Mouse (Mus musculus) intestine, embryonic 14.5 days (tissue): ENCODE measurements around the gene Rassf8. TPM values are rescaled to one million over a fixed set of nuclear protein-coding genes. Genes with fewer than 3 reads are reported as not detected.
A peak's percentile ranks its signal among the peaks of the same experiment; 100 is the strongest.

ENCODE experiments used
- ATAC-seq: fragments of 200-750 bp; cut with Nextera tagmentation; replicated peaks from 2 replicates; pipeline ENCODE4 v1.8.0; 2017; ENCODE audit warnings: low read depth, moderate number of reproducible peaks, moderate TSS enrichment, moderate library complexity; ENCODE audit not compliant: low FRiP score, low TSS enrichment
- DNase-seq: peaks from one replicate; pipeline ENCODE4 v3.0.0-alpha.2; 2018; ENCODE audit warnings: low spot score
- H3K27ac ChIP-seq: fragments of 300-500 bp; sonication (generic); 2 replicates; pipeline ENCODE4 v1.5.1; 2014; ENCODE audit warnings: low read depth, mild to moderate bottlenecking, control low read depth
- H3K27me3 ChIP-seq: fragments of 300-500 bp; sonication (generic); replicated peaks from 2 replicates; pipeline ENCODE4 v1.6.1; 2014; ENCODE audit warnings: low read length, control low read depth; ENCODE audit not compliant: control insufficient read depth, insufficient read depth
- H3K36me3 ChIP-seq: fragments of 300-500 bp; sonication (generic); 2 replicates; pipeline ENCODE4 v1.6.1; 2014; ENCODE audit warnings: low read length, control low read depth; ENCODE audit not compliant: control insufficient read depth, insufficient read depth
- H3K4me1 ChIP-seq: fragments of 300-500 bp; sonication (generic); replicated peaks from 2 replicates; pipeline ENCODE4 v1.6.1; 2014; ENCODE audit warnings: low read length, control low read depth, mixed read lengths; ENCODE audit not compliant: control insufficient read depth, insufficient read depth
- H3K4me2 ChIP-seq: fragments of 300-500 bp; sonication (generic); 2 replicates; pipeline ENCODE4 v1.6.1; 2014; ENCODE audit warnings: low read length
- H3K4me3 ChIP-seq: fragments of 300-500 bp; sonication (generic); 2 replicates; pipeline ENCODE4 v1.5.1; 2014; ENCODE audit warnings: low read depth, low read length, control low read depth, mixed read lengths
- H3K9ac ChIP-seq: fragments of 300-500 bp; sonication (generic); 2 replicates; pipeline ENCODE4 v1.6.1; 2014; ENCODE audit warnings: mild to moderate bottlenecking, low read length
- H3K9me3 ChIP-seq: fragments of 300-500 bp; sonication (generic); 2 replicates; pipeline ENCODE4 v1.6.1; 2016; ENCODE audit warnings: low read length, control low read depth; ENCODE audit not compliant: control insufficient read depth
- WGBS: fragments of 180-500 bp; shearing (Covaris S2); extraction: QIAGEN DNeasy Blood & Tissue Kit; methylation state at CpG from one replicate; pipeline ENCODE4 v1.1.7; 2014; 5-methylcytosine and 5-hydroxymethylcytosine counted together
- polyA plus RNA-seq: library from polyadenylated mRNA; unstranded; fragments of >200 nt; fragmentation: Nextera tagmentation; extraction: Ambion mirVana; gene quantifications from 2 replicates; pipeline ENCODE4 v1.2.1, GENCODE M21; 2014

Rassf8 gene
- polyA plus RNA-seq, 1 experiment from 2014 or later: 9.1 TPM

GRCm38 (mm10) chr6:145740011-145740410 is 6.5 kb upstream of the Rassf8 start:
- no peaks in the 10 kb centered on the region for H3K36me3 ChIP-seq
- no peaks in the 10 kb centered on the region for H3K9me3 ChIP-seq
- no peak overlapping the region for H3K27ac ChIP-seq
- WGBS: 71% methylated on average over 3 of the region's 3 CpGs
- DNase-seq: no peak
- no peak for ATAC-seq
- H3K27me3 ChIP-seq: no peaks in the 10 kb centered on the region
- H3K9ac ChIP-seq: no peak overlapping the region
- peaks cover 3% of the 10 kb centered on the region; the same call in 1 of the 2 replicates for H3K4me1 ChIP-seq
- H3K4me2 ChIP-seq: no peak overlapping the region
- no peak overlapping the region for H3K4me3 ChIP-seq

DNA sequence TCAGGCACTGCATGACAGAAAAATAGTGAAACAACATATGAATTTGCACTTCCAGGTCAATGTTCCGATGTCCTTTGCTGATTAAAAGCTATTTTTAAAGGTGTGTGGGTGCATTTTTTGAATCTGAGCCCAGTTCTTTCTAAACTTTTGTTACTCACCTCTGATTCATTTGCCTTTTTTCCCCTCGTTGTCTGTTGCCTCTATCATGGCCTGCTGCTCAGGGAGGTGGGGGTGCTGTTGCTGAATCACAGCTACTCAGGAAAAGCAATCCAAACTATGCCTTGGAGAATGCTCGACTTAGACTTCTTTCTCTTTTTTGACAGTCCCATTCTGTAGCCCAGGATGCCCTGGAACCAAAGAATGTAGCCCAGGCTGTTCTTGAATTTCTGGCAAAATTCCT is 1.3 kb upstream of the Rassf8 start:
- 45% methylated on average over 3 of the region's 3 CpGs for WGBS
- H3K4me2 ChIP-seq: no peak overlapping the region

DNA sequence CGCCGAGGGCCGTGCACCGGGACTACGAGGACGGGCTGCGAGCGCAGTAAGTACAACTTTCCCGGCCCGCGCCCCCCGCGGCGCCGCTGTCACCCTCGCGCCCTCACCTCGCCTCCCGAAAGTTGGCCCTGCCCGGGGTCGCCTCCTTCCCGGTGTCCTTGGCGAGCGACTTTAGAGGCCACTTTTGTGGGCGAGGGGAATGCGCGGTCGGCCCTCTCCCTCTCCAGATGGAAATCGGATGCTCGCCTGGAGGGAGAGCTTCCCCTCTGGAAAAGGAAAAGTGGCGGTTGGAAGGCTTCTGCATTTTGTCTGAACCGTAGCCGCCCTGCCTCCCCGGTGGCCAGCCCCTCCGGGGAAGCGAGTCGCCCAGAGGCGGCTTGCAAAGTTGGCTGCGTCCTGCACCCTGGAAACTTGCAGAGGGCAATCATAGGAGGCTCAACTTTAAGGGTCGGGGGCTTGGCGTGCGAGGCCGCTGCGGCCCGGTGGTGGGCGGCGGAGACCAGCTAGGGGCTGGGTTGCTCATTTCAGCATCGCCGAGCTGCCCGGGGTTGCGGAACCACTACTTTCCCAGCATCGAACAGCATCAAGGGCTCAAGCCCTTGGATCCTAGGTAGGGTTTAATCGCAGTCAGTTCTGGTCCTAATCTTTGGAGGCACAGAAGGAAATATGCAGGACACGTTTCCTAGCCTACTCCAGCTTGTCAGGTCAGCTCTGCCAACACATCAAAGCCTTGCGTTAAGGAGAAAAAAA is 548 bp downstream of the Rassf8 start:
- peaks cover 12% of the 10 kb centered on the region; the same call in 1 of the 2 replicates for H3K4me1 ChIP-seq
- peak overlapping the region; percentile 71 for H3K4me2 ChIP-seq
- peak; percentile 84 for DNase-seq
- no peaks in the 10 kb centered on the region for H3K9me3 ChIP-seq
- H3K27me3 ChIP-seq: no peaks in the 10 kb centered on the region
- H3K4me3 ChIP-seq: peak overlapping the region; percentile 49
- H3K27ac ChIP-seq: peak overlapping the region; percentile 87
- peak overlapping the region; percentile 93 for H3K9ac ChIP-seq
- WGBS: 1% methylated on average over 52 of the region's 55 CpGs
- no peaks in the 10 kb centered on the region; the same call in 1 of the 2 replicates for H3K36me3 ChIP-seq
- ATAC-seq: no peak; the same call in 1 of the 2 replicates

More for the DNA sequence above, 1.3 kb upstream of the Rassf8 start:
- H3K27ac ChIP-seq: no peak overlapping the region
- no peak overlapping the region for H3K9ac ChIP-seq
- peaks cover 12% of the 10 kb centered on the region; the same call in 1 of the 2 replicates for H3K4me1 ChIP-seq
- H3K27me3 ChIP-seq: no peaks in the 10 kb centered on the region
- DNase-seq (no peak), ATAC-seq (no peak)
- H3K4me3 ChIP-seq: no peak overlapping the region
- H3K36me3 ChIP-seq: no peaks in the 10 kb centered on the region
- H3K9me3 ChIP-seq: no peaks in the 10 kb centered on the region

DNA sequence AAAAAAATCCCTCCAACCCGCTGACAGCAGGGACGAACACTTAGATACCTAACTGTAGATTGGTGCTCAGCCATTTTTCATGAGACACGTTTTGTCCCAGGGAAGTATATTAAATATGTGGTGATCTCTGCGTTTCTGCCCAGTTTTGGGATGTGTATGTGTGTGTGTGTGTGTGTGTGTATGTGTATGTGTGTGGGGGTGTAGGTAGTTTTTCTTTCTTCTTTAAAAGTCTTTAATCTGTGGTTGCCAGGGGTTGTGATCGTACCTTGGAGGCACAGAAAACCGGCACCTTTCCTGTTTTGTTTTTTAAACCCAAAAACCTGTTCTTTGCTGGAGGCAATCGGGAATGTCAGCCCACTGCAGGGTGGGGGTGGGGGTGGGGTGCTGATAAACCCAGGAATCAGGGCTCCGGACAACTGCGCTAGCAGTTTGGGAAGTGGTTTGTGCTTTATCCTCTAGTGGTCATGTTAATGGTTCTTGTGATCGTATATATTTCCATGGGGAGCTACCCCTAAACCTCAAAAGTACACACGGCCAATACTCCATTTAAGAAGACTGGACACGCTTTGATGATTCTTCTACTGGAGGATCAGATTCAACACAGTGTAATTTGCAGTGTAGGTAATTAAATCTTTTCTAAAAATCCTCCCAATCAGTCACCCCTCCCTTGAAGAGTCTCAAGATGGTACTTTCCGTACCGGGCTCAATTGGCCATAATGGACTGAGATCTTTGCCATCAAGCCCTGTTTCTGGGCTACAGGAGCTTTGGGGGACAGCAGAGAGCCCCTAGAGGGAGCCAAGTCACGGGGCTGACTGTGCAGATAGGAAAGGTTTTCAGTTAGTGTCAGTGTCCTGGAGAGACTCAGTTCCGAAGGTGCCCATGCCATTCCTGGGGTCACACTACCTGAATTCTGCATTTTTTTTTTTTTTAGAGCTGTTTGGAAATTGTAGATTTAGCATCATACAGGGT is 1.4 kb downstream of the Rassf8 start:
- Histone ChIP-seq H3K9ac (peak overlapping the region; percentile 93), H3K4me1 (peaks cover 12% of the 10 kb centered on the region; the same call in 1 of the 2 replicates), H3K27ac (no peak overlapping the region; the same call in 1 of the 2 replicates), H3K27me3 (no peaks in the 10 kb centered on the region), H3K4me2 (peak overlapping the region; percentile 71), H3K36me3 (no peaks in the 10 kb centered on the region; the same call in 1 of the 2 replicates), H3K4me3 (peak overlapping the region; percentile 49), H3K9me3 (no peaks in the 10 kb centered on the region)
- DNase-seq: no peak
- no peak for ATAC-seq
- 12% methylated on average over 16 of the region's 16 CpGs for WGBS

GRCm38 (mm10) chr6:145750394-145750793 is 3.8 kb downstream of the Rassf8 start:
- no peaks in the 10 kb centered on the region for H3K27me3 ChIP-seq
- no peak for ATAC-seq
- H3K4me3 ChIP-seq: no peak overlapping the region
- H3K27ac ChIP-seq: no peak overlapping the region
- WGBS: 95% methylated on average over 3 of the region's 3 CpGs
- no peak overlapping the region for H3K4me2 ChIP-seq
- peaks cover 12% of the 10 kb centered on the region; the same call in 1 of the 2 replicates for H3K4me1 ChIP-seq
- H3K9ac ChIP-seq: no peak overlapping the region
- DNase-seq: no peak
- no peaks in the 10 kb centered on the region; the same call in 1 of the 2 replicates for H3K36me3 ChIP-seq
- no peaks in the 10 kb centered on the region for H3K9me3 ChIP-seq

DNA sequence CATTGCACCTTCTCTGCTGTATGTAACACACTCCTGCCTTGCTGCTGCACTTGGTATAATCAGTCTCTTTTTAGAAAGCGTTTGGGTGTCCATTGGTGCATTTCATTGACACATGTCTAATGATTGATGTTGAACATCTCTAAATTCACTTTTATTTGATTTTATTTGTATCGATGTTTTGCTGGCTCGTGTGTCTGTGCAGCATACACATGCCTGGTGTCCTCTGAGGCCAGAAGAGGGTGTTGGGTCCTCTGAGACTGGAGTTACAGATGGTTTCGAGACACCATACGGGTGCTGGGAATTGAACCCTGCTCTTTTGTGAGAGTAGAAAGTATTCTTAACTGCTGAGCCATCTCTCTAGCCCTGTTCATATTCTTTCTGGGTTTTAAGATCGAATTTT is 6.7 kb downstream of the Rassf8 start:
- no peak for ATAC-seq
- no peaks in the 10 kb centered on the region for H3K9me3 ChIP-seq
- peaks cover 5% of the 10 kb centered on the region; the same call in 1 of the 2 replicates for H3K4me1 ChIP-seq
- no peak overlapping the region for H3K4me3 ChIP-seq
- H3K27ac ChIP-seq: no peak overlapping the region
- WGBS: 84% methylated on average over 6 of the region's 6 CpGs
- no peaks in the 10 kb centered on the region for H3K27me3 ChIP-seq
- no peak overlapping the region for H3K9ac ChIP-seq
- H3K4me2 ChIP-seq: no peak overlapping the region
- no peaks in the 10 kb centered on the region; the same call in 1 of the 2 replicates for H3K36me3 ChIP-seq
- no peak for DNase-seq

- no peak for DNase-seq
- no peak overlapping the region for H3K27ac ChIP-seq
- WGBS: 77% methylated on average over 6 of the region's 6 CpGs
- no peak overlapping the region for H3K4me3 ChIP-seq
- no peaks in the 10 kb centered on the region for H3K9me3 ChIP-seq
- H3K27me3 ChIP-seq: no peaks in the 10 kb centered on the region
- no peaks in the 10 kb centered on the region for H3K4me1 ChIP-seq
- no peak overlapping the region for H3K4me2 ChIP-seq
- H3K36me3 ChIP-seq: no peaks in the 10 kb centered on the region; the same call in 1 of the 2 replicates
- no peak for ATAC-seq
- no peak overlapping the region for H3K9ac ChIP-seq
Measured at GRCm38 (mm10) chr6:145754416-145754815, 7.9 kb downstream of the Rassf8 start.

- Histone ChIP-seq H3K9me3 (no peaks in the 10 kb centered on the region), H3K27ac (no peak overlapping the region), H3K4me1 (peaks cover 13% of the 10 kb centered on the region), H3K4me2 (no peak overlapping the region), H3K36me3 (no peaks in the 10 kb centered on the region), H3K9ac (no peak overlapping the region), H3K4me3 (no peak overlapping the region), H3K27me3 (no peaks in the 10 kb centered on the region)
- WGBS: 71% methylated on average over 14 of the region's 14 CpGs
- no peak for ATAC-seq
- no peak for DNase-seq
Measured at GRCm38 (mm10) chr6:145755942-145756639, 9.5 kb downstream of the Rassf8 start.
